Mouse (Mus musculus) erythroblast, embryonic 14.5 days (primary cell): ENCODE results near the gene Clec16a.

Source experiments
- GATA1 ChIP-seq: IDR thresholded peaks from 2 replicates; pipeline ENCODE4 v1.6.1; 2012; ENCODE audit warnings: low read length, inconsistent platforms, mixed read lengths
- TAL1 ChIP-seq: IDR thresholded peaks from 3 replicates; pipeline ENCODE4 v1.6.1; 2012; ENCODE audit warnings: low read length, inconsistent platforms, mixed read lengths

- TF ChIP-seq TAL1 (no peak), GATA1 (no peak)
These were observed 22.0 kb downstream of the Clec16a start for GRCm38 (mm10) chr16:10567153-10567552.
